Mouse (Mus musculus): Measurements from ENCODE around the gene Myom3. TPM values are rescaled to one million over a fixed set of nuclear protein-coding genes. Genes with fewer than 3 reads are reported as not detected.

The Myom3 gene
- total RNA-seq, 2 experiments from 2014 or later: 0.76 to 1.1 TPM

DNA sequence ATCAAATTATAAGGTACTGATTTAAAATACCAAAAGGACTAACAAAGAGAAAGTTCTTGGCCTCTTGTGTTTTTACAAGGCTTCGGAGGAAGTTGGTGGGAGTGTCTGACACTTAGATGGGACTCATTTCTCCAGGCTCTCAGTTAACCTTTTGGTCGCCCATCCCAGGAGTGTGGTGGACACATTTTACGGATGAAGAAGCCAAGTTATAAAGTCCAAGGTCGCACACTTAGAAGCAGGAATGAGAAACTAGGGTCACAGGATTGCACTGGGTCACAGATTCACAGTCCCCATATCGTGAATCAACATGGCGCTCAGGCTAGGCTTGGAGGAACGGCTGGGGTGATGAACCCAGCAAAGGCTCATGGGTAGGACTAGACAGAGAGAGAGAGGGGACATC lies 2.1 kb downstream of the Myom3 start:
- DNase-seq: no peak

DNA sequence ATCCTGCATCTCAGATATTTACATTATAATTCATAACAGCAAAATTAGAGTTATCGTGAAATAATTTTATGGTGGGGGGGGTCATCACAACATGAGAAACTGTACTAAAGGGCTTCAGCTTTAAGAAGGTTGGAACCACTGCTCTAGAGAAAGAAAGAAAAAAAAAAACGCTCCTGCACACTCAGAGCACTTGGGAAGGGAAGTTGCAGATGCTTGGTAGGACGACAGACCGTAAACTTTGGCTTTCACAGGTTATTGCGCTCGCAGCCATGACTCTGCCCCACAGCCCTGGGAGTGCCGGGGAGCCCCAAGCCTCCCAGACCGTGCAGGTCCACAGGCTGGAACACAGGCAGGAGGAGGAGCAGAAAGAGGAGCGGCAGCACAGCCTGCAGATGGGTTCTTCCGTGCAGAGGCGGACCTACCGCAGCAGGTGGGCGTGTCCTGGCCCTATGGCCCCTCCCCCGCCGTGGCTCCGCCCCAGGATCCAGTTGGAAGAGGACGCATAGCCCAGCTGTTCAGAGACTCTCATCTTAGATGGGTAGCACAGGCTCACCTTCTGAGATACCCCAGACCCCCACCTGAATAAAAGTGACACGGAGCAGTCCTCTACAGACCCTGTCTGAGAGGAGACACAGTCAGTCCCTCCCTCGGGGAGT lies 2.9 kb downstream of the Myom3 start:
- peak; percentile 72 for DNase-seq

DNA sequence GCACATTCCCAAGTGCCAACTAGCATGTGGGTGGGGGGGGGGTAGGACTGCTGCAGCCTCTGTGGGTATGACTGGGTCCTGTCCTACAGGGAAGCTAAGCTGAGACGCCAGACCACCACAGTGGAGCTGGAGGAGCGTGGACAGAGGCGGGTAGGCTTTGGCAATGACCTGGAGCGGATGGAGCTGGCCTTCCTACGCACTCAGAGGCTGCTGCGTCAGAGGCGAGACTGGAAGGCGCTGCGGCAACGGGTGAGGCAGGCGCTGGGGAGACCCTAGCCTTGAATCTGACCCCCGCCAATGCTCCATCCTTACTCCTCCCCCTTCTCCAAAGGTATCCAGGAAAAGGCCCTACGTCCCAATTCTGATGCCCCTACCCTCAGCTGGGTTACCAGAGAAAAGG lies 5.2 kb downstream of the Myom3 start:
- no peak for DNase-seq

DNA sequence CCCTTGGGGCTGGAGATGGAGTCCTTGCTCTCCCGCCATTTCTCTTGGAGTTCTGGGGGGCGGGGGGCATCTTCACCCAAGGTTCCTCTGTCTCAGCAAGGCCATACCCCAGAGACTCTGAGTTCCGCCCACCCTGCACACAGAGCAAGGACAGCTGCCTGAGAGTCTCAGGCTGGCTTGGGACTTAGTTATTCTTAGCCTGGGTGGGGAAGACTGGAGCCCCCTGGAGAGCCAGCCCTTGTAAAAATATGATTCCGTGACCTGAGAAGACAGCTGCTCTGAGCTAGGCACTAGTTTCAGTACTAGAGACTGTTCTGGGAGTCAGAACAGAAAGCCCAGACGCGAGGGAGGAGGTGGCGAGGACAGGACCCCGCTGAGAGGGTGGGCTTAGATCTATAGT lies 6.2 kb downstream of the Myom3 start:
- no peak for DNase-seq

DNA sequence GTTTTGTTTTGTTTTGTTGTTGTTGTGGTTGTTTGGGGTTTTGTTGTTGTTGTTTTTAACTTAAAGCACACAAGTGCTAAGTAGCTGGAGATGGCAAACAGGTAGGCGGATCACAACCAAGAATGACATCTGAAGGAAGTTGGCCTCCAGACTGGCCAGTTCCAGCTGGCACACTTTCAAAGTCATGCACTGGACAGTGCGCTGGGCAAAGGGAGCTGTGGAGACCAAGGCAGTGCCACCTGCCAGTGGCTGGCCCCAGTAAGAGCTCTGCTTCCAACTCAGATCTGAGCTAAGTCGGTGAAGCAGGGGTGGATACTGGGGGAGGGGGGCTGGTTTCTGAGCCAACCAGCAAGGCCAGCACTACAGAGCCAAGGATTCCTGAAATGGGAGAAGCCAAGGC lies 7.5 kb downstream of the Myom3 start:
- peak; percentile 27 for DNase-seq

DNA sequence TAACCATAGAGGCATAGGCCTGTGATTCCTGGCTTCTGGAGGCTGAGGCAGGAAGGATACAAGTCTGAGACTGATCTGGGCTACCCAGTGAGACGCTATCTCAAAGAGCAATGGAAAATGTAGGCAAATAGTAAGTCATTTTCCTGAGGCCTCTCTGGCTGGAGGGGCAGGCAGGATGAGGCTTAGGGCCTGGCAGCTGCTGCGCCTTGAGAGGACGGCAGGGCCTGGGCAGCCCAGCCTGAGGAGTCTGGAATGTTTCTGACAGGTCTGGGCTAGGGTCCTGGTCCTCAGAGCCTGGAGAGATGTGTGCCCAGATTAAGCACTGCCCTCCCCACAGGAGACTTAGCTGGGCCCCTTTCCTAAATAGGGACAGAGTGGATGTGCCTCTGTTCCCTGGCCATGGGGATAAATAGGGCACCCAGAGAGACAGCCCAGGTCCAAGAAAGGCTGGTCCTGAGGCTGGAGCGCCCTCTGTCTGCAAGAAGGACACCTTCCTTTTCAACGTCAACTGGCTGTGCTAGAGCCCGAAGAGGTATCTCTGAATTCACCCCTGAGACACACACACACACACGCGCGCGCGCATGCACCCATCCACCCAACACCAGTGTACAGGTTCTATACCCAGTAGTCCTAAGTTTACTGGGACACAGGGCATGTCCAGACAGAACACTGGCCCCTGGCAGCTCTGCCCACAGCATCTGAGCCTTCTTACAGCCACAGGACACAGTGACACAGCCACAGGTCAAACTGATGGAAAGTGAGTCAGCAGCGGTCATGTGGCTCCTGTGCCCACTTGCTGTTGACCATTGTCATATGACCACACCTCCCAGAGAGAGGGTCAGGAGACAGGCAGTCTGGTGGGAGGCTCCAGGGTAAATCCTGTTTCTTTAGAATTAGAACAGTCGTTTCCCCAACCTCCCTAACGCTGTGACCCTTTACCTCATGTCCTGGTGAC lies 9.3 kb downstream of the Myom3 start:
- DNase-seq: peak; percentile 61

DNA sequence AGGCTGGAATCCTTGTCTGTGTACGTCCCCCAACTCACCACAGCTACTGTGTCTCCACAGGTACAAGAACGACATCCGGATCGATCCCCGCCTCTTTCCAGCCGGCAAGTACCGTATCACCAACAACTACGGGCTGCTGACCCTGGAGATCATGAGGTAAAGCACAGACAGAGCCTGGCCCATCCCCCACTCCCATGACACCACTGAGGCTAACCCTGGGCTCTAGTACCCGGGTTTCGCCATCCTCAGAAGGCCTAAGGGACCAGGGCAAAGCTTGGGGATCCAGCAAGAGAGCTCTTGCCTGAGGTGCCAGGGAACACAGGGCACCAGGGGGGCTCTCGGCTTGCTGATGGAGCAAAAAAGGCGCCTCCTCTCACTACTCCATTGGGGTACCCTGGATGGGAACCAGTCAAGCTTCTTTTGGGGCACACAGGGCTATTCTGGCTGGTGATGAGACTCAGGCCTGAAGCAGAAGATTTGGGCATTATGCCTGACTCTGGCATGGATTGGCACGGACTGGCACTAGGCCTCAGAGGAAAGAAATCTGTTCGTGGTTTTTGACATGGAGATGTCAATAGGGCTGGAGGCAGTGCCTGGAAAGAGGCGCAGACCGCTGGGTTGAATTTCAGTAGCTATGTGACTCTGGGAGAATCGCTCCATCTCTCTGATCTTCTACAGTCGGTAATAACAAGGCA lies 11.2 kb downstream of the Myom3 start:
- no peak for DNase-seq

DNA sequence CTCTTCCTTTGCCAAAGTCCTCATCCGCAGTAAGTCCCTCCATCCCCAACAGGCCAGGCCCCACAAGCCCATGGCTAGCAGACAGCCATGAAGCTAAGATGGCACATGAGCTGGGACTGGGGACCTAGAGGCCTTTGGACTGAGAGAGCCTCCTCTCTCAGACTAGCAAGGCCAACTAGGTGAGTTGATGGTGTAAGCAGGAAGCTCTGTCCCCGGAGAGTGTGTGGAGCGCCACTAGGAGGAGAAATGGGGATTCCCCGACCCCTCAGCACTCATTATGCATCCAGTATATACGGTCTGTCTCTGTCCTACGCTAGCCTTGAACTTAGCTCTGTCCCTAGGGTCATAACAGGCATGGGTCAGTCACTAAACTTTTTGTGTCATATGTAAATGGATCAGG lies 12.1 kb downstream of the Myom3 start:
- no peak for DNase-seq

DNA sequence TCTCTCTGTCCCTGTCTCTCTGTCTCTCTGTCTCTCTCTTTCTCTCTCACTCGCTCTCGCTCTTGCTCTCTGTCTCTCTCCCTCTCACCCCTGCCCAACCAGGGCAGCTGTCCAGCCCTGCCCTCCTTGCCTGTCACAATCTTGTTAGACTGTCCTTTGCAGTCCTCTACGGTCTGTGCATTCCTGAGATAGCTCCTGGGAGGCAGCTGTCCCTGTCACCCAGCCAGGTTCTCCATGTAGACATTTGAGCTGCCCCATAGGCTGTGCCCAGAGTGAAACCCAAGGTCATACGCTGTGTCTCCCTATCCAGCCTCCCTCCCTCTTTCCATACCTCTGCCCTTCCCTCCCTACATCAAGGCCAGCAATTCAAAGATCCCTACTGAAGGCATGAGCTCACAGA lies 13.2 kb downstream of the Myom3 start:
- peak; percentile 79 for DNase-seq

DNA sequence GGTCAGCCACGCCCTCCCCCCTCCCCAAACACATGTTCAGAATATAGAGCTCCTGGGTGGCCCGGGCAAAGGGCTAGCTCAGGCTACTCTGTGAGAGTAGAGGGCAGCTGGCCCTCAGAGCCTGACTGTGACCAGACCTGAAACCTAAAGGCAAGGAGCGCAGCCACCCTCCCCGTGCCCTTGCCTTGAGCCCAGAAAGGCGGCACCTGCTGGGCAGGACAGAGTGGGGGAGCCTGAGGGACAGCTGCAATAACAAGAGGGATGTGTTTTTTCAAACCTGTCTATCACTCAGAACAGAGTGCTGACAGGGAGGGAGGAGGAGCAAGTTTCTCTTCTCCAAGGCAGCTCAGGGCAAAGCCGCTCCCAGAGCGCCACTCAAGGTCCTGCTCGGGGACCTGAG lies 15.0 kb downstream of the Myom3 start:
- DNase-seq: no peak

DNA sequence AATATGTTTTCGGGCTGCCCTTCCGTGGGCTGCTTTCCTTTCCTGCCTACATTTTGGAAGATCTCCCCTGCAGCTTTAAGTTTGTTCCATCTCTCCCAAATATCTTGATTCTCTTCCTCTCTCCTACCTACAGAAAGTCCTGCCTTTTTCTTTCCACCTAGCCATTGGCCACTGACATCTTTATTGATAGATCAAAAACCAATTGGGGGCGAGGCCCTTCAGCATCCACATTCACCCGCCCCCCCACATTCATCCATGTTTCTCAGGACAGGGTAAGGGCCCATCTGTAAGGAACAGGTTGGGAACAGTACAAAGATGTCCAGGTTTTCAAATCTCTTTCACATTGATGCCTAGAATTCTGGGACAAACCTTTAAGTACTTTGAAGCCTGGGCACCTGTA lies 17.3 kb downstream of the Myom3 start:
- no peak for DNase-seq

DNA sequence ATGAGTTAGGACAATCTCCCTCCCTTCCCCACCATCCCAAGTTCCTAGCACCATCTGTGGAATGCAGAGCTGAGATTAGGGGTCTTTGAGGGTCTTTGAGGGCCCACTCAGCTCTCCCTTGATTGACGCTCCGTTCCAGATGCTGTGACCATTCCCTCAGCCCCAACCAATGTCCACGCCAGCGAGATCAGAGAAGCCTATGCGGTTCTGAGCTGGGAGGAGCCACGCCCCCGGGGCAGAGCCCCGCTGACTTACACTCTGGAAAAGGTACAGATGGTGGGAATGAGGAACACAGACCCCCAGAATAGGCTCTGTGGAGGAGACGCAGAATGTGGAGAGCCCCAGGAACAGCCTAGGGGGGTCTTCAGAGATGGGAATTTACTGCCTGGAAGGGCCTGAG lies 20.1 kb downstream of the Myom3 start:
- DNase-seq: no peak

DNA sequence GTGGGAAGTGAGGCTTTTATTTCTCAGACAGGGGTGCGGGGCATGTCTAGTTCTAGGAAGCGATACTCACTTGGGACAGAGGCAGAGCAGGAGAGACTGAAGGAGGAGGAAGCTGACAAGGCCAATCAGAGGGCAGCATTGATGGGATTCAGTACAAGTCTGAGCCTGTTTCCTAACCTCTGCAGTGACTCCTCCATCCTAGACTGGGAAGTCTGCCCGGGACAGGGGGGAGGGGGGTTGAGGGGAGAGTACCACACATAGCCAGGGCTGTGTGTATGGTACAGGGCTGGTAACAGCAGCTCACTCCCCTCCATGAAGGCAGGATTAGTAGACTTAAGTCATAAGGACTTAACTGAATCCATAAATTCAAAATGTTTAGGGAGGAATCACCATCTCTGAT lies 20.7 kb downstream of the Myom3 start:
- peak; percentile 51 for DNase-seq

DNA sequence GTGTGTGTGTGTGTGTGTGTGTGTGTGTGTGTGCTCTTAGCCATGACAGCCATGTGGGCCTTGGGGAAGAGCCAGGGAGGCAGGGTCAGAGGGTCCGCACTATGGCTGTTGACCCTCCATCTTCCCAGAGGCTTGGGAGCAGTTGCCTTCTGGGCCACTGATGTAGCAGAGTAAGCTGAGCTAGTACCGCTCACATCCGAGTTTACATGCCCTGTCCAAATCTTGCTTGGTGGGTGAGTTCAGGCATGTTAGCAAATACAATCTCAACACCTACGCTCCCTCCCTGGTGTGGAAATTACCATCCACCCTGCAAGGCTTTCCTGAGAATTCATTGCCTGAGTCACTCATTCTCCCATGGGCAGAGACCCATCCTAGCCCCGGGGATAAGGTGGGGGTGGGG lies 21.8 kb downstream of the Myom3 start:
- DNase-seq: no peak

DNA sequence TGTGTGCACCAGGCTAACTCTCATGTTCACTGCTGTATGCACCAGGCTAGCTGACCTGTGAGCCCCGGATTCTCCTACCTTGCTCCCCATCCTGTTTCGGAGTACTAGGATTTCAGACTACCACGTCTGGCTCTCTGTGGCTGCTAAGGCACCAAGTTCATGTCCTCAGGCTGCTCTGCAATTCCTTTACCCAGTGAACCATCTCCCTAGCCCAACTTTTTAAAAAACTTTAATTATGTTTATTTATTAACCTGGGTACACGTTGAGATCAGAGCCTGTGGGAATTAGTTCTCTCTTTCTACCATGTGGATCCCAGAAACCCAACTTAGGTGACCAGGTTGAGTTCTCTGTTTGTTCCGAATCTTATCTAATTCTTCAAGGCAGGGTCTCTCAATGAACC lies 27.1 kb downstream of the Myom3 start:
- no peak for DNase-seq

DNA sequence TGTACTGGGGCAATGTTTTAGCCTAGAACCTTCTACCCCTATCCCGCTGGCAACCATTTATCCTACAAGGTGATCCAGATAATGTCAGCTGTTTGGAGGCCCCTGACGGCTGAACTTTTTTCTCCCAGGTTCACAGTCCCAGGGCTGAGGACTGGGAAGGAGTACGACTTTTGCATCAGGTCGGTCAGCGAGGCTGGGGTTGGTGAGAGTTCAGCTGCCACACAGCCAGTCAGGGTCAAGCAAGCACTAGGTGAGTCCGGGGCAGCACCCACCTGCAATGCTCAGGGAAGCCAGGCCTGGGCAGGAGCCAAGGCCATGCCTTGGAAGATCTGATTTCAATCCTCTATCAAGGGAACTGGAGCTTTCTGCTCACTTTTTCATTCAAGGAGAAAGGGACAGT lies 27.8 kb downstream of the Myom3 start:
- DNase-seq: no peak

DNA sequence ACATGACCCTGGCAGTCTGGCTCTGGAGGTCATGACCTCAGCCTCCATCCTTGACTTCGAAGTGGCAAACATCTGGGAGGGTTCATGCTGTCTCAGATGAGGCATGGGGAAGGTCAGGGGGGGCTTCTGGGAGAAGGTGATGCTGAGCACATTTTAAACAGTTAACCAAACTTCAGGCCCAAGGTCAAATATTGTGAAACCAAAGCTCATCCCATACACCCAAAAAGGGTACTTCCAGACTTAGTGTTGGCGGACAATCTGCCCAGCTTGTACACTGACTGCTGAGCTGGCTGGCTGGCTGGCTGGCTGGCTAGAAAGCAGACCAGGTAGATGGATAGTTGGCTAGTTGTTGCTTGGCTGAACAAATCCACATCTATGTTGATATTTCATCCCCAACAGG lies 29.6 kb downstream of the Myom3 start:
- no peak for DNase-seq

DNA sequence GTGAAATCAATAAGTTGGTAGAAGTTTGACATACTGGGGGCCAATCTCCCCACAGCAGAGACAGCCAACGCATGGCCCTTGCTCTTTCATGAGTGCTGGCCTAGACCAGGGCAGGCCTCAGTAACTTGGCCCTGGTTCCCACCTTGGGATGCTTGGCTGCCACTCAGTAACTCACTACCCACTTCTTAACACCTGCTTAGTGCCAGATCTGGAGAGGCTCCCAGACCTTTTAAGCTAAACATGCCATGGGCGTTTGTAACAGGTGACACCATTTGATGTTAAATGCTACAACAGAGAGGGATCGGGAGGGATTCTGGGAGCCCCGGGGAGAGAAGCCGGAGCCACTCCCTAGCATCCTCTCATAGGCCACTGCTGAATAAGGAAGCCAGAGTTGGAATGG lies 33.3 kb downstream of the Myom3 start:
- DNase-seq: no peak

DNA sequence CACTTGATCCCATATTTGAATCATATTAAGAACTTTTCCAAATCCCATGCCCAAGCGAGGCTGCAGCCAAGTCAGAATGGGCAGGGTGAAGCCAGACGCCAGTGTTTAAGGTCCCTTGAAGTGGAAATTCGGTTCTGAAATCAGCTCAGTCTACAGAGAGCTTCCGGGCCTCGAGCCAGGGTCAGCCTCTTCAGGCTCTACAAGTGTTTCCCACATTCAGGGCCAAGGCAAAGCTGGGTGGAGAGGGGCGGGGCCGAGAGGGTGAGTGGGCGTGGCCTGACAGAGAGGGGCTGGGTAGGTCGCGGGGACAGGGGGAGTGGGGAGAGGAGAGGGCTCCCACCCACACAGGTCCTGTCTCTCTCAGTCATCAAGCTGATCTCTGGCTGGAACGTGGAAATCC lies 38.4 kb downstream of the Myom3 start:
- DNase-seq: peak; percentile 76

DNA sequence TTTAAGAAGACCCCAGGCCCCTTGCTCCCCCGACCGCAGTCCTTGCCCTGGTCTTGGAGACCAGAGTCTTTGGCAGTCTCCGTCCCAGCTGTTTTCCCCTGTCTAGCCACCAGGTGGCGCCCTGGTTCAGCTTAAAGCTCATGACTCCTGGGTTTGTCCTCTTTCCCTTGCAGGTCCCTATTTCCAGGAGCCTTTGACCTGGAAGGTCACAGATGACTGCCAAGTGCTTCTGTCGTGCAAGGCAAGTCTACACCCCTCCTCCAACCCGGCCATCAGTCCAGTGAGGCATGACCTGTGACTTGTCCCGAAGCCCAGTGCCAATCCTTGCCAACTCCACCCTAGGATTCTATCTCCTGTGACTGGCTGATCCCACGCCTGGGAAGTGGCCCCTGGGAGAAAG lies 42.0 kb downstream of the Myom3 start:
- DNase-seq: peak; percentile 95

DNA sequence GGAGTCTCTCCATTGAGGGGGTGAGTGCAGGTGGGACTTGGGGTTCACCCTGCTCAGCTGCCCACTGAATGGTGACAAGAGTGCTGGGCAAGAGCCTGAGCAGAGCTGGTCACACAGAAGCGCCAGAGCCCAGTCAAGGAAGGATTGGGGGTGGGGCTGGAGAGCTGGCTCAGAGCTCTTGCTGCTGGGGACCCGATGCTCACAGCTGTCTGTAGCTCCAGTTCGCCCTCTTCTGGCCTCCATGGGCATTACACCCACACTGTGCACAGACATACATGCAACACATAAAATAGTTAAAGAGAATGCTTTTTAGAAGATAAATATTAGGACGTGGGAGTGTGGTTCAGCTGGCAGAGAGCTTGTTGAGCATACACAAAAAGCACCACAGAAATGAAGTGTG lies 43.8 kb downstream of the Myom3 start:
- DNase-seq: peak; percentile 55

DNA sequence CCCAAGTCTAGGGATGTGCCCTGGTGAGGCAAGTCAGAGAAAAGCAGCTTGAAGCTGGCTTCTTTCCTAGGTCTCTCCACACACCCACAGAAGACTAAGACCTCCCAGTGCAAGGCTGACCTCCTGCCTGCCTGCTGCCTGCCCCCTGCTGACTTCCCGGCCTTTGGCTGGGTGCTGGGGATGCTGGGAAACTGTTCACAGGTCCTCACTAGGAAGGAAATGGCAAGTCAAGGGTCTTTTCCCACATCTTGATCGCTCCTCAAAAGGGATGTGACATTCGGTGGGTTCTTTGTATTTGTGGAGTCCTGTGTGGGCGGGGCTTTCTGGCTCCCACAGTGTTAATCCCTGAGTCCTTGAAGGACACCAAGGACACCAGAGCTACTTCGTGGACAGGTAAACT lies 44.7 kb downstream of the Myom3 start:
- no peak for DNase-seq

DNA sequence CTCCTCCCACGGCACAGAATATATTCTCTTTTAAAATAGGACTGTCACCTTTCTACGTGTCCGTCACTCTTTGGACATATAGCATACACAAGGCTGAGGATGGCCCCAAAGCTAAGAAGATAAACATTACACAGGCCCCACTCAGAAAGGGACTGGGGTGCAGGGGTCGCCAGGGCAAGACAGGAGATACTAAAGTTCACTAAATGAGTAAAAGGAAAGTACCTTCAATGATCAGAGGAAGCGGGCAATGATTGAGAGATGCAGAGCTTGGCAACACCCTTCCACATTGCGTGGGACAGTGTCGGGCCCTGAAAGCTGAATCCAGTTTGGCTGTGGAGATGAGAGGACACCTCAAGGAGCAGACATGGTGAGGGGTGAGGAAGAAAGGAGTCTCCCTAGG lies 55.4 kb downstream of the Myom3 start:
- no peak for DNase-seq

All from heart, postnatal 4 days (tissue).